Mouse (Mus musculus): ENCODE measurements around the gene Eno1. TPM values are rescaled to one million over a fixed set of nuclear protein-coding genes. Genes with fewer than 3 reads are reported as not detected.
A peak's percentile ranks its signal among the peaks of the same experiment; 100 is the strongest.

Gene Eno1
- polyA plus RNA-seq, 1 experiment from 2014 or later, result 1,276 TPM

- Histone ChIP-seq H3K36me3 (ENCODE audit: control insufficient read depth, insufficient read depth, low read length) (no peaks in the 10 kb centered on the region), H3K27me3 (replicated peaks; ENCODE audit: control insufficient read depth, insufficient read depth, low read length) (no peaks in the 10 kb centered on the region), H3K9ac (ENCODE audit: low read depth, low read length) (no peak overlapping the region), H3K4me1 (ENCODE audit: control insufficient read depth, insufficient read depth, low read depth, low read length) (peaks cover 39% of the 10 kb centered on the region), H3K4me3 (ENCODE audit: low read length) (no peak overlapping the region), H3K4me2 (ENCODE audit: low read length) (no peak overlapping the region), H3K9me3 (ENCODE audit: control insufficient read depth, low read length) (no peaks in the 10 kb centered on the region), H3K27ac (ENCODE audit: low read depth, low read length) (peak overlapping the region; percentile 39)
- WGBS, result 69% methylated on average over 7 of the region's 7 CpGs
- no peak for ATAC-seq
Observed at GRCm38 (mm10) chr4:150255181-150255580, 18.7 kb downstream of the Eno1 start.

GRCm38 (mm10) chr4:150257252-150258204, 21.0 kb downstream of the Eno1 start:
- Histone ChIP-seq H3K4me3 (ENCODE audit: low read length) (no peak overlapping the region), H3K27ac (ENCODE audit: low read depth, low read length) (peak overlapping the region; percentile 80), H3K36me3 (ENCODE audit: control insufficient read depth, insufficient read depth, low read length) (no peaks in the 10 kb centered on the region), H3K9me3 (ENCODE audit: control insufficient read depth, low read length) (no peaks in the 10 kb centered on the region), H3K4me2 (ENCODE audit: low read length) (no peak overlapping the region), H3K27me3 (replicated peaks; ENCODE audit: control insufficient read depth, insufficient read depth, low read length) (no peaks in the 10 kb centered on the region), H3K4me1 (ENCODE audit: control insufficient read depth, insufficient read depth, low read depth, low read length) (peaks cover 22% of the 10 kb centered on the region), H3K9ac (ENCODE audit: low read depth, low read length) (peak overlapping the region; percentile 44)
- peak; percentile 73 for ATAC-seq
- WGBS, result 32% methylated on average over 20 of the region's 20 CpGs

GRCm38 (mm10) chr4:150258388-150258787, 21.9 kb downstream of the Eno1 start:
- Histone ChIP-seq H3K27me3 (replicated peaks; ENCODE audit: control insufficient read depth, insufficient read depth, low read length) (no peaks in the 10 kb centered on the region), H3K4me3 (ENCODE audit: low read length) (no peak overlapping the region), H3K9me3 (ENCODE audit: control insufficient read depth, low read length) (no peaks in the 10 kb centered on the region), H3K4me2 (ENCODE audit: low read length) (no peak overlapping the region), H3K4me1 (ENCODE audit: control insufficient read depth, insufficient read depth, low read depth, low read length) (peaks cover 22% of the 10 kb centered on the region), H3K27ac (ENCODE audit: low read depth, low read length) (peak overlapping the region; percentile 80), H3K9ac (ENCODE audit: low read depth, low read length) (peak overlapping the region; percentile 44; the same call in 1 of the 2 replicates), H3K36me3 (ENCODE audit: control insufficient read depth, insufficient read depth, low read length) (no peaks in the 10 kb centered on the region)
- 39% methylated on average over 14 of the region's 14 CpGs for whole genome bisulfite sequencing
- ATAC-seq, result no peak

GRCm38 (mm10) chr4:150259577-150259976, 23.1 kb downstream of the Eno1 start:
- H3K4me1 ChIP-seq (ENCODE audit: control insufficient read depth, insufficient read depth, low read depth, low read length), result peaks cover 22% of the 10 kb centered on the region
- no peak overlapping the region for H3K9ac ChIP-seq (ENCODE audit: low read depth, low read length)
- H3K27me3 ChIP-seq (replicated peaks; ENCODE audit: control insufficient read depth, insufficient read depth, low read length), result no peaks in the 10 kb centered on the region
- H3K4me2 ChIP-seq (ENCODE audit: low read length), result no peak overlapping the region
- ATAC-seq, result no peak
- H3K27ac ChIP-seq (ENCODE audit: low read depth, low read length), result no peak overlapping the region
- H3K36me3 ChIP-seq (ENCODE audit: control insufficient read depth, insufficient read depth, low read length), result no peaks in the 10 kb centered on the region
- H3K4me3 ChIP-seq (ENCODE audit: low read length), result no peak overlapping the region
- WGBS, result 90% methylated on average over 7 of the region's 7 CpGs
- no peaks in the 10 kb centered on the region for H3K9me3 ChIP-seq (ENCODE audit: control insufficient read depth, low read length)

- H3K27ac ChIP-seq (ENCODE audit: low read depth, low read length), result no peak overlapping the region
- ATAC-seq, result no peak
- WGBS, result 40% methylated on average over 7 of the region's 7 CpGs
- no peak overlapping the region for H3K4me2 ChIP-seq (ENCODE audit: low read length)
- no peaks in the 10 kb centered on the region for H3K36me3 ChIP-seq (ENCODE audit: control insufficient read depth, insufficient read depth, low read length)
- peaks cover 18% of the 10 kb centered on the region for H3K4me1 ChIP-seq (ENCODE audit: control insufficient read depth, insufficient read depth, low read depth, low read length)
- no peaks in the 10 kb centered on the region for H3K9me3 ChIP-seq (ENCODE audit: control insufficient read depth, low read length)
- H3K9ac ChIP-seq (ENCODE audit: low read depth, low read length), result no peak overlapping the region
- no peaks in the 10 kb centered on the region for H3K27me3 ChIP-seq (replicated peaks; ENCODE audit: control insufficient read depth, insufficient read depth, low read length)
- H3K4me3 ChIP-seq (ENCODE audit: low read length), result no peak overlapping the region
Observed at GRCm38 (mm10) chr4:150260111-150260510, 23.6 kb downstream of the Eno1 start.

GRCm38 (mm10) chr4:150260745-150261144, 24.2 kb downstream of the Eno1 start:
- no peak overlapping the region for H3K27ac ChIP-seq (ENCODE audit: low read depth, low read length)
- whole genome bisulfite sequencing, result 32% methylated on average over 6 of the region's 6 CpGs
- no peaks in the 10 kb centered on the region for H3K36me3 ChIP-seq (ENCODE audit: control insufficient read depth, insufficient read depth, low read length)

GRCm38 (mm10) chr4:150262301-150262700, 25.8 kb downstream of the Eno1 start:
- Histone ChIP-seq H3K27ac (ENCODE audit: low read depth, low read length) (no peak overlapping the region), H3K4me2 (ENCODE audit: low read length) (no peak overlapping the region), H3K4me1 (ENCODE audit: control insufficient read depth, insufficient read depth, low read depth, low read length) (peaks cover 19% of the 10 kb centered on the region), H3K36me3 (ENCODE audit: control insufficient read depth, insufficient read depth, low read length) (no peaks in the 10 kb centered on the region), H3K9ac (ENCODE audit: low read depth, low read length) (no peak overlapping the region), H3K27me3 (replicated peaks; ENCODE audit: control insufficient read depth, insufficient read depth, low read length) (no peaks in the 10 kb centered on the region), H3K9me3 (ENCODE audit: control insufficient read depth, low read length) (no peaks in the 10 kb centered on the region), H3K4me3 (ENCODE audit: low read length) (no peak overlapping the region)
- WGBS, result 68% methylated on average over 8 of the region's 8 CpGs
- no peak for ATAC-seq

More at GRCm38 (mm10) chr4:150260745-150261144, 24.2 kb downstream of the Eno1 start:
- no peak overlapping the region for H3K4me3 ChIP-seq (ENCODE audit: low read length)
- ATAC-seq, result no peak
- H3K4me2 ChIP-seq (ENCODE audit: low read length), result no peak overlapping the region
- no peak overlapping the region for H3K9ac ChIP-seq (ENCODE audit: low read depth, low read length)
- H3K27me3 ChIP-seq (replicated peaks; ENCODE audit: control insufficient read depth, insufficient read depth, low read length), result no peaks in the 10 kb centered on the region
- H3K4me1 ChIP-seq (ENCODE audit: control insufficient read depth, insufficient read depth, low read depth, low read length), result peaks cover 17% of the 10 kb centered on the region
- H3K9me3 ChIP-seq (ENCODE audit: control insufficient read depth, low read length), result no peaks in the 10 kb centered on the region

- Histone ChIP-seq H3K4me2 (ENCODE audit: low read length) (no peak overlapping the region), H3K27ac (ENCODE audit: low read depth, low read length) (no peak overlapping the region), H3K4me3 (ENCODE audit: low read length) (no peak overlapping the region), H3K27me3 (replicated peaks; ENCODE audit: control insufficient read depth, insufficient read depth, low read length) (no peaks in the 10 kb centered on the region), H3K9ac (ENCODE audit: low read depth, low read length) (no peak overlapping the region), H3K9me3 (ENCODE audit: control insufficient read depth, low read length) (no peaks in the 10 kb centered on the region), H3K36me3 (ENCODE audit: control insufficient read depth, insufficient read depth, low read length) (no peaks in the 10 kb centered on the region), H3K4me1 (ENCODE audit: control insufficient read depth, insufficient read depth, low read depth, low read length) (peaks cover 5% of the 10 kb centered on the region; the same call in 1 of the 2 replicates)
- no peak for ATAC-seq
- WGBS, result 62% methylated on average over 7 of the region's 7 CpGs
Observed at GRCm38 (mm10) chr4:150264903-150265302, 28.4 kb downstream of the Eno1 start.

GRCm38 (mm10) chr4:150265471-150265870, 28.9 kb downstream of the Eno1 start:
- no peak overlapping the region for H3K9ac ChIP-seq (ENCODE audit: low read depth, low read length)
- H3K27ac ChIP-seq (ENCODE audit: low read depth, low read length), result no peak overlapping the region
- H3K27me3 ChIP-seq (replicated peaks; ENCODE audit: control insufficient read depth, insufficient read depth, low read length), result no peaks in the 10 kb centered on the region
- no peaks in the 10 kb centered on the region for H3K9me3 ChIP-seq (ENCODE audit: control insufficient read depth, low read length)
- H3K4me3 ChIP-seq (ENCODE audit: low read length), result no peak overlapping the region
- WGBS, result 72% methylated on average over 5 of the region's 5 CpGs
- no peak overlapping the region for H3K4me2 ChIP-seq (ENCODE audit: low read length)
- H3K36me3 ChIP-seq (ENCODE audit: control insufficient read depth, insufficient read depth, low read length), result no peaks in the 10 kb centered on the region
- H3K4me1 ChIP-seq (ENCODE audit: control insufficient read depth, insufficient read depth, low read depth, low read length), result peaks cover 2% of the 10 kb centered on the region; the same call in 1 of the 2 replicates
- no peak for ATAC-seq

Data from hindbrain, embryonic 16.5 days (tissue).